Mouse (Mus musculus): ENCODE measurements at regions not wholly inside any gene's neighbourhood (a gene's known extent, or its start where the extent isn't known, plus 50 kb on each side); places are given as distances from the start of the nearest gene placed in this dataset.

DNA sequence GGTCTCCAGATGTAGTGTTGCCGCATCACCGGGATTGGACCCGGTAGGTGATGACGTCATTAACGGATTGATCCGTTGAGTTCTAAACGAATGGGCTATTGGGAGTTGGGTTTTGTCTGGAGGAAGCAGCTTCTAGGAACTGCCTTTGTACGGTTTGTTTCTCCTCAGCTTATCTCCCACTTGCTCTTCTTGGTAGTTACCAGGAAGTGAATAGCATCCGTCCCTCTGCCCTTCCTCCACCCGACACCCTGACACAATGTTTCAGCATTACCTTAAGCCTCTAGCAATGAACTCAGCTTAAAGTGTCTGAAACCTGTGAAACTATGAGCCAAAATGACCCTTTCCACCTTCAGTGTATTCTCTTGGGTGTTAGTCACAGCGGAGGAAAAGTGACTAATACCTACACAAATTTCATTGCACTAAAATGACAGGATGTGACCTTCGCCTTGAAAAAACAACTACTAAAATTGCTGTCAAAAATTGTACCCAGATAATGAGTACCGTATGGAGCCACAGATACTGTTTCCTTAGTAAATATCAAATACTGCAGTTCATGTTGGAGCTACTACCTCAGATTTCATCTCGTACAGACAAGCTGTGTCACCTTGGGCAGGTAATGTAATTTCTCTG, 237.1 kb downstream of the Adgb start:
- TF ChIP-seq TCF12 (IDR thresholded peaks at IDR 0.05; ENCODE audit: low read depth, low read length), result no peak
- TF ChIP-seq POLR2A (IDR thresholded peaks at IDR 0.05; ENCODE audit: low read depth, low read length), result no peak
- no peak for TF ChIP-seq CTCF (conservative IDR thresholded peaks at IDR 0.05 in 1 of 2, IDR thresholded peaks at IDR 0.05 in 1 of 2; ENCODE audit: low read depth in 2 of 2, low read length in 2 of 2)
- TF ChIP-seq SMC3 (IDR thresholded peaks at IDR 0.05; ENCODE audit: low read depth, low read length), result no peak
- no peak for TF ChIP-seq ETS1 (conservative IDR thresholded peaks at IDR 0.05; ENCODE audit: low read depth, low read length)
